Mouse (Mus musculus): Measurements from ENCODE around the gene Mcrip1.
"Not testable (repeated sequence)": the region's sequence is repeated elsewhere in the genome, so short reads cannot be mapped to it uniquely, and the experiment has no call there.

The Mcrip1 gene

GRCm38 (mm10) chr11:120549168-120549945 lies at the start of gene Mcrip1:
TSS of gene Mcrip1 (minus strand) at chr11:120549727.
- DNase-seq (ENCODE audit: low spot score in 2 of 2) = peak; percentile 91 to 93

DNA sequence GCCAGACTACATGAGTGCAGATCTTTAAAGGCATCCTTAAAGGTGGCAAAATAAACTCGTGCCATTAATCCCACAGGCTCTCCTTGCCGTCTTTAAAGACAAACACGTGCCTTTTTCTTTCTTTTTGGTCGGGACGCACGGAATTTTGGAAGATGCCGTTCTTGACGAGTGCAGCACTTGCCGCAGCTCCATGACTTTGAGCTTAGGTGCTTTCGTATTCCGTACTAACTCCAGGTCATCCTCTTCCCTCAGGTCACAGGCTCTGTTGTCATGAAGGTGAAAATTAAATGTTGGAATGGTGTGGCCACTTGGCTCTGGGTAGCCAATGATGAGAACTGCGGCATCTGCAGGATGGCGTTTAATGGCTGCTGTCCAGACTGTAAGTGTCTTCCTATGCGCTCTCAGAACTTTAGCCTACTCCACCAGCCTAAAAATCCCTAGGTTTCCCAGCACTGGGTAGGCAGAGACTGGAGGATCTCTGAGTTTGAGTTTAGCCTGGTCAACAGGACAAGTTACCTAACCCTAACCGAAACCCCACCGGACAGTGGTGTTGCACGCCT lies 49.5 kb upstream of the Mcrip1 start:
- no peak for DNase-seq (ENCODE audit: low spot score in 2 of 2)

DNA sequence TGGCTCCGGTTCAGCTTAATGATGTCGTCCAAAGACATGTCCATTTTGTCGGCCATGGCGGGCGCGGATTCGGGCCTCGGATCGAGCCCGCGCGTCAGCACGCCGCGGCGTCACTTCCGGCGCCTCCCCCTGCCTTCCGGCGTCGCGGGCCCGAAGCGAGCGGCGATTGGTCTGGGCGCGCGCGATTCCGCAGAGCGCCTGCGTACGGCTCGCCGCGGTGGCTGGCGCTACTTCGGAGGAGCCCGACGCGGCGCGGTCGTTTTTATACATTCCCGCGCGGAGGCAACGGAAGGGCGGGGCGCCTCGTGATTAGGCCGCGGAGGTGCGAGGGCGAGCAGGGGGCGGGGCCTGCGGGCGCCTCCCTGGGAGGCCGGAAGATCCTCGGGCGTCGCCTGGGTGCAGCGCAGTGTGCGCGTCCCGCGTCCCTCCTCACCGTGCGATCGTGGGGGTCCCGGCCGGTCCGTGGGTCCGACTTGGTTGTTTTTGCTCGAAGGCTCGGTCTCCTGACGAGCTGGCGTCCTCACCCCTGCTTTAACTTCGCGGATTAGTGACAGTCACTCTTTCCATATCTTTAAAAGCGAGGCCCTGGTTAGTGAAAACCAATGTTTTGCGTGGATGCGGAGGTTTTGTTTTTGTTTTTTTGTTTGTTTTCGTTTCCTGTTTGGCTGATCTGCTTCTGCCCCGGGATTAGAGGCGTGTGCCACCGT lies 48.9 kb upstream of the Mcrip1 start, which contains the start of the genes Alyref and Anapc11:
Gene Alyref, minus strand, starts transcription at position 83 of the 707 bp plus-strand sequence.
Gene Anapc11, plus strand, starts transcription at position 139 of the 707 bp plus-strand sequence.
- DNase-seq (ENCODE audit: low spot score in 2 of 2) = peak; percentile 90 to 93

- DNase-seq (ENCODE audit: low spot score in 2 of 2) = no peak
Measured at GRCm38 (mm10) chr11:120597240-120598235, 48.0 kb upstream of the Mcrip1 start.

DNA sequence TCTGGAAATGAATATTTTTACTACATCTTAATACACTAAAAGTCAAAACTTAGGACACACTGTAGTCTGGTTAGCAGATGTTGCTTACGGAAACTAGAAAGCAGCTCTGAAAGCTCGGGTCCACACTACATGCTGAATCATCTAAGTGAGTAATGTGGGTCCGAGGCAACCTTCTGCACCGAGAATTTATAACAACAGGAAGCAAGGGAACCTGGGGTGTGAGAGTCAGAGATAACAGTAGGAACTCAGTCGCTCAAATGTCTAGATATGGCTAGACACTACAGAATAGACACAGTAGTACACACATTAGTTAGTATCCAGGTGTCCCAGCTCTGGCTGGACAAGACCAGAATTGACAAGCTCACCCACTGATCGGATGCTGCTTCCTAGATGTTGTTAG lies 39.0 kb upstream of the Mcrip1 start:
- DNase-seq (ENCODE audit: low spot score in 2 of 2) = no peak

GRCm38 (mm10) chr11:120583937-120584336 lies 34.4 kb upstream of the Mcrip1 start:
- no peak for DNase-seq (ENCODE audit: low spot score in 2 of 2)

DNA sequence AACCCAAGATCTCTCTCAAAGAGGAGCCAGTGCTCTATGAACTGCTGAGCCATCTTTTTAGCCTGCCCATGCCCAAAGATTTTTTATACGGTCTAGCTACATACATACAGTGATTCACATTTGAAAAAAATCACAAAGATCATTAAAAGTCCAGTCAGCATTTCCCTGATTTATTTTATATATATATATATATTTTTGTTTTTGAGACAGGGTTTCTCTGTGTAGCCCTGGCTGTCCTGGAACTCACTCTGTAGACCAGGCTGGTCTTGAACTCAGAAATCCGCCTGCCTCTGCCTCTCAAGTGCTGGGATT lies 33.4 kb upstream of the Mcrip1 start:
- DNase-seq (ENCODE audit: low spot score in 2 of 2) = not testable (repeated sequence)

GRCm38 (mm10) chr11:120582268-120582981 lies 32.9 kb upstream of the Mcrip1 start:
- peak; percentile 56 to 69 for DNase-seq (ENCODE audit: low spot score in 2 of 2)

DNA sequence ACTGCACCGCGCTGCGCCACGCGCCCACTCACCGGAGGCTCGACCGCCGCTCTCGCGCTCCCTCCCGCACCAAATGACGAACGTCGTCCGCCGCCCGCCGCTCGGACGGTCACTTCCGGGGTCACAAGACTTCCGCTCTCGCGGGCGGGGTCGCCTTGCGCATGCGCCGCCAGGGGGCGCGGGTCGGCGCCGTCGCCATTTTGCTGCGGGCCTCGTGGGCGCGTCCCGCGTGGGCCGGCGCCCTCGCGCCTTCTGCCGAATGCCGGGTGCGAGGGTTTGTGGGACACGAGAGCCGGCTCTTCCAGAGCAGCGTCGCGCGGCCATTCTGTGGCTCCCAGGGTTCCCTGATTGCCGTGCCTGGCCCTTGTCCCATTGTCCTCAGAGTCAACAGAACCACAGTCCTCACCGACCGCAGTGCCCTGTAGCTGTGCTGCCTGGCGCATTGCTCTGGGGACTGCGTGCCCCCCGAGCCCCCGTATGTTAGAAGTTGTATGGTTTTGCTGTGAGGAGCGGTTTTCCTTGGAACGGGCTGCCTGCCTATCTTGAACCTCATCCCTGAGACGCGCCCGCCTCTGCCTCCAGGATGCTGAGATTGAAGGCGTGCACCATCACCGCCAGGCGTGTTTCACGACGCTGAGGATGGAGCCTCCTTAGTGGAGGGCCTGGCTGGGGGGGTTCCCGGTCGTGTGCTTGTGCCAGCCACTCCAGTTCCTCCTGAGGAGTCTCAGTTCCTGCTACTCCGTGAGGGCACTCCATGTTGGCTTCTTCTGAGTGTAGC lies 32.2 kb upstream of the Mcrip1 start, which contains the start of gene Arhgdia:
Gene Arhgdia, minus strand, starts transcription at position 135 of the 778 bp plus-strand sequence.
- peak; percentile 84 to 87 for DNase-seq (ENCODE audit: low spot score in 2 of 2)

GRCm38 (mm10) chr11:120580871-120581331 lies 31.4 kb upstream of the Mcrip1 start:
- DNase-seq (ENCODE audit: low spot score in 2 of 2) = peak; percentile 31 to 38

DNA sequence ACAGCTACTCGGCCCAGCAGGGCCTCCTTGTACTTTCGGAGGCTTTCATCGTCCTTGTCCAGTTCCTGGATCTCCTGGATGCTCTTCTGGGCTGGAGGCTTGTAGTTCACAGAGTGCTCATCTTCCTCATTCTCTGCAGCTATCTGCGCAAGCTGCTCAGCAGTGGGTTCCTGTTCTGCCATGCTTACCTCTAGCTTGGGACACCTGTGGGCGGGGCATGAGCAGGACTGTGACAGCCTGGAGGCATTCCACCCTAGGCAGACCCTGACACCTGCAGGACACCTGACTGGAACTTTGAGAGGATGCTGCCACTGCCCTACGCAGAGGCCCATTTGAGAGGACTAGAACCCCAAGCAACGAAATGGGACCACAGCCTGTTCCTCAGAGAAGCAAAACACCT lies 30.7 kb upstream of the Mcrip1 start:
- DNase-seq (ENCODE audit: low spot score in 2 of 2) = peak in 1 of 2 experiments; percentile 27

GRCm38 (mm10) chr11:120579316-120580107 lies 30.0 kb upstream of the Mcrip1 start:
- peak; percentile 77 to 85 for DNase-seq (ENCODE audit: low spot score in 2 of 2)

DNA sequence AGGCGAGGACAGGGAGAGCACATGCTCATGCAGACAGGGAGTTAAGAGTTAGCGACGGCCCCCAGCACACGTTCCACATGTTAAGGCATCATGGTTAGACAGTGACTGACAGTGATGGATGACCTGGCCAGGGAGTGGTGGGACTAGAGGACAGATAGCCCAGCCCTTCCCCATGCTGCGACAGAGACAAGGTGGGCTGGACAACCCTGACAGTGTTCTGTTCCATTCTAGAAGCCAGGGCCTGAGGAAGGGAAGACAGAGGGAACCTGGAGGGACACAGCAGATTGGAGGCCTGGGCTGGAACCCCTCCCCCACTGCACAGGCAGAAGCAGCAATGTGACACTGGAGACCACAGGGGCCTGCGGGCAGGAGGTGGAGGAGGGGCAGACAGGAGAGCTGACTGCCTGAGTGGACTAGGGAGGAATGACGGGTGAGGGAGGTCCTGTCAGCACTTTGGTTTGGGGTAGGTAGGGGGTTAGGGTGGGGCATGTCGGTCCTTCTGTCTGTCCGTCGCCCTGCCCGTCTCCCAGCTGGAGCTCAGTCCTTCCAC lies 29.2 kb upstream of the Mcrip1 start:
- no peak for DNase-seq (ENCODE audit: low spot score in 2 of 2)

- no peak for DNase-seq (ENCODE audit: low spot score in 2 of 2)
Measured at GRCm38 (mm10) chr11:120578024-120578693, 28.6 kb upstream of the Mcrip1 start.

DNA sequence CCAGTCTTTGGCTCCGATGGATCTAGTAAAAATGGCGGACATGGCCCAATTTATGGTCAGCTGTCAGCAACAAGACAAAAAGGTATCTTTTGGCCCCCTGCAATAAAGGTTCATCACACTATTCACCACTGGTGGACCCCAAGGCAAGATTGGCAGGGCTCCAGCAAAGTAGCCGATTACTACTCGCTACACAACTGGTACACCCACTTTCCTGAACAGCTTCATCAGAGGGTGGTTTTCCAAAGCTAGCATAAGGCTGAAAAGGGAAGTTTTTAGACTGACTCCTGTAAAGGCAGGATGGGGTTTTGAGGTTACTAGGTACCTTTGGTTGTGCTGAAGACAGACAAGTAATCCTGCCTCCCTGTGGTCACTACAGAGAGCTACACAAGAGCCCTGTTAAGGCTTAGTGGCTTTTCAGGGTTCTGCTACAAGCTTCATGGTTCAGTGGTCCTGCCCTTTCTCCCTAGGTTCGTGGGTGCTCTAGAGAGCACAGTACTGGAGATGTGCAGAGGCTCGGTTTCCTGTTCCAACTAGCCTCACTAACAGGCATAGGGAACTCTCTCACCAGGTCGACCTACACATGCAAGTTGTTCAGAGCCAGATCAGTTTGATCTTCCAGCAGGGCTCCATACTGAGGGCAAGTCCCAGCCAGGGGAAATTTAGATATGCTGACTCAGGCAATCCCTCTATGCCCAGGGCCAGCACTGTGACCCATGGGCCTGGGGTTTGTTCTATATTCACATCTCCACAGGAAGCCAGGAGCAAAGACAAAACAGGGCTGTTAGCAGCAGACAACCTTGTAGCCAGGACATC lies 27.9 kb upstream of the Mcrip1 start:
- peak; percentile 38 to 46 for DNase-seq (ENCODE audit: low spot score in 2 of 2)

DNA sequence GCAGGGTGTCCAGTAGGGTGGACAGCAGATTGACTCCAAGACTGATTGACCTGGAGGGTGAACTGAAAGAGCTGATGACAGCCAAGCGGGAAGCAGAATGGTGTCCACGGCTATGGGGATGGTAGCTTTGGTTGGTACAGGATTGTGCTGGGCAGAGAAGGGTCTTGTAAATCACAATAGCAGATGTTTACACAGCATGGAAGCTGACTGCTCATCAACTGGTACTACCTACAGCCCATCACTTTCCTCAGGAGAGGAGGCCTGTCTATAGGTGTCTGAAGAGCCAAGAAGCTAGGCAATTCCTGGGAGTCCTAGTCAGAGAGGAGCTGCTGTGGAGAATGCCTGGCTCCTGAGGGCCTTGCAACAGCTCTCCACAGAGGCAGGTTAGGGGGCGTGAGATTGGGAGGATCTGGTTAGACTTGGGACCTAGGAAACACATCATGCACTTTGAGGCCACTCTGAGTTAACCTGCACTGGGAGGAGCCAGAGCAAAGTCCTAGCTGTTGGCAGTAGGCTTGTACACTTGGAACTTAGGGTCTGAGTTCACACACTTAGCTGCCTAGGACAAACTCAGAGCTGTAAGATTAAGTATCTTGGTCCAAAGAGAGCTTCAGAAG lies 26.9 kb upstream of the Mcrip1 start:
- no peak for DNase-seq (ENCODE audit: low spot score in 2 of 2)

DNA sequence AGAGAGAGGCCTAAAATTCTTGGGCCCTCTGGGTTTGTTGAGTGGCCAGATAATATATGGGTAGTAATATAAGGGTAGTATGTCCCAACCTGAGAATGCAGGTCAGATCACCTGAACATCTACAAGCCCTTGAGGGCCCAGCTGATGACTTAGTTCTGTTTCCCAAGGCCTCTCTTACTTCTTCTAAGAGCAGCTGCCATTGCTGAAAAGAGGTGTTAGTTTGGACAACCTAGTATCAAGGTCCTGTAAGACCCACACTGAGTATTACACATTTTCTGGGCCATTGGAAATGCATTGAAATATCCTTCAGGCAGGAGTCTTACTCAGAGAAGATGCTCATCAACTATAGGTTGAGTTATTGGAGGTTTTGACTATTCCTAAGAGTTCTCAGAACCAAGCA lies 26.4 kb upstream of the Mcrip1 start:
- DNase-seq (ENCODE audit: low spot score in 2 of 2) = no peak
